Mouse (Mus musculus): ENCODE measurements around the gene Jmjd4.

Jmjd4 gene

DNA sequence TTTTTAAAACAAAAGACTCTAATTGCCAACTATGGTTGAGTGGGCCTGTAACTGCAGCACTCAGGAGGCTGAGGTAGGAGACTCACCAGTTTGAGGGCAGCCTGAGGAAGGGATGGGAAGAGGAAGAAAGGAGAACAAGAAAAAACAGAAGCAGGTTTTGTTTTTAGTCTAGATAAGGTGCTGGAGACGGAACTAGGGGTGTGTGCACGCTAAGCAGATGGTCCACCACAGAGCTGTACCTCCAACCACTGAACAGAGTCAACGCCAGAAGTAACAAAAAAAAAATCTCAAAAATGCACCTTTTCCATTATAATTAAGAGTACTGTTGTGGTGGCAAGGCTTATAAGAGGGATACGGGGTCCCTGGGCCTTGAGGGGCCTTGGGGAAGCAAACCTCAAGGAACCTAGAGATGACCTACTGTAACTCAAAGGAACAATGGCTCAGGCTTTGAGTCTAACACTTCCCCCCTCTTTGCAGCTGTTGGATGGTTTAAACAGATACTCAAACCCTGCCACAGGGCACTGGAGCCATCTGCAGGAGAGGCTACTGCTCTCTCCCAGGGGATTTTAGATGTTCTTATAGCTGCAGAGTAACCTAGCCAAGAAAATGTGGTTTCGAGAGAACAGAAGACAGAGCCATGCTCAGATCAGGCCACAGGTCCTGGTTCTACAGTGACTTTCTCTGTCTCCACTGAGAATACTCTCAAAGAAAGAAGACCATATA lies 52.3 kb downstream of the Jmjd4 start:
- H3K27me3 ChIP-seq (ENCODE audit: control insufficient read depth, insufficient read depth, low read length, poor library complexity, severe bottlenecking): no peaks in the 10 kb centered on the region
- H3K36me3 ChIP-seq (ENCODE audit: control insufficient read depth, insufficient read depth, low read length, poor library complexity, severe bottlenecking): peaks cover 16% of the 10 kb centered on the region; the same call in 1 of the 2 replicates
- DNase-seq (ENCODE audit: low read depth, low spot score): no peak

DNA sequence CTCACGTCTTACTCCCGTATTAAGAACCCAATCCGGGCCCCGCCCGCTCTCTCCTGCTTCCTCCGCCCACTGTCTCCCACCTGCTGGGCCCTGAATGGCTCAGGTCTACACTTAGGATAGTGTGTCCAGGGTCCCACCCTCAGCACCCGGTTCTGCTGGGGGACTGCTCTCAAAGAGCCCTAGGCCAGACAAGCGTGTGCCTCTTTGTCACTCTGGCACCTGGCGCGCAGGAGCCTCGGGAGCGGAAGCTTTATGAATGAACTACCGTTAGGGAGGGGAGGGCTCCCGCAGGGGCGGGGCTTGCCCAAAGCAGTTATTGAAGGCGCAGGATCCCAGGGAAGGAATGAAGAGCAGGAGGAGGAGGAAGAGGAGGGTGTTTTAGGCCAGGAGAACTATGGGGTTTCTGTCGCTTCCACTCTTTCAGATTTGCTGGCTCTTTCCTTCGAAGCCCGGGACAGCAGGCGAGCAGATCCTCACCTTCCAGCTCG lies 55.5 kb downstream of the Jmjd4 start:
- peaks cover 10% of the 10 kb centered on the region; the same call in 1 of the 2 replicates for H3K36me3 ChIP-seq (ENCODE audit: control insufficient read depth, insufficient read depth, low read length, poor library complexity, severe bottlenecking)
- peak; percentile 60 for DNase-seq (ENCODE audit: low read depth, low spot score)
- no peaks in the 10 kb centered on the region for H3K27me3 ChIP-seq (ENCODE audit: control insufficient read depth, insufficient read depth, low read length, poor library complexity, severe bottlenecking)

DNA sequence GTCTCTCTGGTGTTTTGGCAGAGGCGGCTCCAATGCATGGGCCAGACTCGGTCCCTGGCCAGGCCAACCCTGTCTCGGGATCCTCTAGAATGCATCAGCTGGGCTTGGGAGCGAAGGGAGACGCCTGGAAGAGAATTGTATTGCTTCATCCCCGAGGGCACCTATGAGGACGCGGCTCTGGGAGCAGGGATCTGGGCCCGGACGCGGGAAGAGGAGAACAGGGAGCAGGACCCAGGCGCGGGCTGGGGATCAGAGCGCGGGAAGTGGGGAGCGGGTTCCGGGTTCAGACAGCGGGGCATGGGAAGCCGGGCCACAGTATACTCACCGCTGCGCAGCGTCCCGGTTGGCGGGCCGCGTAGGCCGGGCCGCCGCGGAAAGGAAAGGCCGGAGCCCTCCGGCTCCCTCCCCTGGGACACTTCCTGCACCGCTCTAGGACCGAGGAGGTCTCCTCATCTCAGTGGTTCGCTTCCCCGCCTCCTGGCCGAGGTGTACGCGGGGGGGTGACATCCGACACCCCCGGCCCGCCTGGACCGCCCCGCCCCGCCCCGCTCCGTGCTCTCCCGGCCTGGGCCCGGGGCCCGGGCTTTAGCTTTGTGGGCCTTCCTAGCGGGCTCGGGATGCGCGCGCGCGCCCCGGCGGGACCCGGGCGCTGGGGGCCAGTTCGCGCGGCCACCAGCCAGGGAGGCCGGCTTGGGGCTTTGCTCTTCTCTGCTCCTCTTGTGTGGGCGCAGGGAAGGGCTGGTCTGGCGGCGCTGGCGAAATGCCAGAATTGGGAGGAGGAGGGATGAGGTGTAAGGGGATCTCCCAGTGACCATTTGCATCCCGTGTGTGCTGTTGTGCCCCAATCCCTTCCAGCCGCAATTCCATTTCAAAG lies 56.2 kb downstream of the Jmjd4 start:
- H3K27me3 ChIP-seq (ENCODE audit: control insufficient read depth, insufficient read depth, low read length, poor library complexity, severe bottlenecking): no peaks in the 10 kb centered on the region
- H3K36me3 ChIP-seq (ENCODE audit: control insufficient read depth, insufficient read depth, low read length, poor library complexity, severe bottlenecking): peaks cover 6% of the 10 kb centered on the region; the same call in 1 of the 2 replicates
- DNase-seq (ENCODE audit: low read depth, low spot score): peak; percentile 81

DNA sequence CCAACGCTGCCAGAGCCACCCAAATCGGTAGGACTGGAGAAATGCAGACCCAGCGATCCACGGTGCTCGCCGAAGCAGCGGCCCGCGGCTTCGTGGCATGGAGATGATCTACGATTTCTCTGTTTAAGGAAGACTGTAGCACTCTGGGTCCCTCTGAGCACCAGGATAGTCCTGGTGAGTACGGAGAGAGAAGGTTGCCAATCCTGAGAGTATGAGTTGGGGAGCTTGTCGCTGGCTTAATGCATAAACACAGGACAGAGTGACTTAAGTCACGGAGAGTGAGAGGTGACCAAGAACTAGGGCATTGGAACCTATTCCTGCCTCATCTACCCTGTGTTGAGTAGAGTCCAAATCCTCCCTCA lies 56.8 kb downstream of the Jmjd4 start:
- peaks cover 6% of the 10 kb centered on the region; the same call in 1 of the 2 replicates for H3K36me3 ChIP-seq (ENCODE audit: control insufficient read depth, insufficient read depth, low read length, poor library complexity, severe bottlenecking)
- no peak for DNase-seq (ENCODE audit: low read depth, low spot score)
- H3K27me3 ChIP-seq (ENCODE audit: control insufficient read depth, insufficient read depth, low read length, poor library complexity, severe bottlenecking): no peaks in the 10 kb centered on the region
